Mouse (Mus musculus) bone marrow, adult 2 months (tissue): ENCODE measurements at regions not wholly inside any gene's neighbourhood (a gene's known extent, or its start where the extent isn't known, plus 50 kb on each side); places are given as distances from the start of the nearest gene placed in this dataset.
A peak's percentile ranks its signal among the peaks of the same experiment; 100 is the strongest.
"Not testable (repeated sequence)": the region's sequence is repeated elsewhere in the genome, so short reads cannot be mapped to it uniquely, and the experiment has no call there.

Experiments used
- H3K27ac ChIP-seq: fragments of 200-500 bp; 2 replicates; pipeline ENCODE4 v1.5.1; 2012; ENCODE audit warnings: low read depth, mild to moderate bottlenecking, control low read depth, inconsistent platforms, low read length; ENCODE audit not compliant: control insufficient read depth, poor library complexity, insufficient read depth
- H3K4me1 ChIP-seq: fragments of 200-500 bp; 2 replicates; pipeline ENCODE4 v1.6.1; 2011; ENCODE audit warnings: low read length; ENCODE audit not compliant: control insufficient read depth, insufficient read depth
- H3K4me3 ChIP-seq: fragments of 200-500 bp; replicated peaks from 2 replicates; pipeline ENCODE3; 2011; ENCODE audit warnings: mild to moderate bottlenecking, low read depth, low read length, control low read depth; ENCODE audit not compliant: control insufficient read depth
- CTCF ChIP-seq: fragments of 200-500 bp; IDR thresholded peaks from 2 replicates; pipeline ENCODE4 v1.5.1; 2011; ENCODE audit warnings: low read length, control low read depth; ENCODE audit not compliant: control insufficient read depth, insufficient read depth
- POLR2A ChIP-seq: fragments of 200-500 bp; IDR thresholded peaks from 2 replicates; pipeline ENCODE4 v1.6.1; 2011; ENCODE audit warnings: low read depth, mild to moderate bottlenecking, control low read depth, low read length, borderline replicate concordance; ENCODE audit not compliant: control insufficient read depth
- WGBS: fragments of 180-500 bp; shearing (Covaris S2); methylation state at CpG from one replicate; pipeline ENCODE4 v1.1.7; 2018; 5-methylcytosine and 5-hydroxymethylcytosine counted together

GRCm38 (mm10) chr1:136680173-136680572, 55.5 kb downstream of the Zfp281 start:
- 83% methylated on average over 3 of the region's 3 CpGs for WGBS
- TF ChIP-seq CTCF, result no peak
- TF ChIP-seq POLR2A, result no peak
- Histone ChIP-seq H3K27ac (no peak overlapping the region), H3K4me1 (peaks cover 3% of the 10 kb centered on the region), H3K4me3 (no peak overlapping the region)

- H3K27ac ChIP-seq, H3K4me3 ChIP-seq, H3K4me1 ChIP-seq: not testable (repeated sequence)
- WGBS, result 87% methylated on average over 10 of the region's 10 CpGs
Observed at GRCm38 (mm10) chr1:136682311-136682710, 57.6 kb downstream of the Zfp281 start.

GRCm38 (mm10) chr1:136683061-136683531, 58.4 kb downstream of the Zfp281 start:
- WGBS, result 29% methylated on average over 3 of the region's 3 CpGs
- TF ChIP-seq CTCF, result no peak
- no peak for TF ChIP-seq POLR2A
- Histone ChIP-seq H3K4me3 (no peak overlapping the region), H3K4me1 (peaks cover 1% of the 10 kb centered on the region; the same call in 1 of the 2 replicates), H3K27ac (peak overlapping the region; percentile 78)

- TF ChIP-seq POLR2A, result no peak
- TF ChIP-seq CTCF, result no peak
- H3K4me3 ChIP-seq, result peak overlapping the region; percentile 33
Observed at GRCm38 (mm10) chr1:136683561-136684131, 58.9 kb downstream of the Zfp281 start.

GRCm38 (mm10) chr1:136684481-136684880, 59.8 kb downstream of the Zfp281 start:
- peak overlapping the region; percentile 2; the same call in 1 of the 2 replicates for H3K27ac ChIP-seq
- 70% methylated on average over 5 of the region's 5 CpGs for WGBS
- TF ChIP-seq CTCF (no peak), POLR2A (no peak)
- no peak overlapping the region for H3K4me3 ChIP-seq
- peaks cover 1% of the 10 kb centered on the region; the same call in 1 of the 2 replicates for H3K4me1 ChIP-seq

More at GRCm38 (mm10) chr1:136683561-136684131, 58.9 kb downstream of the Zfp281 start:
- WGBS, result 10% methylated on average over 10 of the region's 10 CpGs
- Histone ChIP-seq H3K27ac (peak overlapping the region; percentile 78), H3K4me1 (peaks cover 1% of the 10 kb centered on the region; the same call in 1 of the 2 replicates)

GRCm38 (mm10) chr1:136685191-136686060, 60.7 kb downstream of the Zfp281 start:
- H3K4me3 ChIP-seq, result peak overlapping the region; percentile 60
- 2% methylated on average over 13 of the region's 13 CpGs for WGBS
- peak overlapping the region; percentile 88 for H3K27ac ChIP-seq
- TF ChIP-seq CTCF (no peak), POLR2A (no peak)
- peaks cover 3% of the 10 kb centered on the region; the same call in 1 of the 2 replicates for H3K4me1 ChIP-seq

- Histone ChIP-seq H3K4me1 (peaks cover 3% of the 10 kb centered on the region; the same call in 1 of the 2 replicates), H3K27ac (peak overlapping the region; percentile 34; the same call in 1 of the 2 replicates), H3K4me3 (no peak overlapping the region)
- no peak for TF ChIP-seq POLR2A
- no peak for TF ChIP-seq CTCF
Observed at GRCm38 (mm10) chr1:136686467-136686866, 61.8 kb downstream of the Zfp281 start.

- Histone ChIP-seq H3K4me3 (no peak overlapping the region), H3K27ac (no peak overlapping the region), H3K4me1 (peaks cover 1% of the 10 kb centered on the region; the same call in 1 of the 2 replicates)
- TF ChIP-seq POLR2A (no peak), CTCF (no peak)
- WGBS, result 38% methylated on average over 2 of the region's 2 CpGs
Observed at GRCm38 (mm10) chr1:136690068-136690467, 65.4 kb downstream of the Zfp281 start.
